Mouse (Mus musculus) gastrocnemius, postnatal 36 days (tissue): ENCODE data around the gene Elmod2. TPM values are rescaled to one million over a fixed set of nuclear protein-coding genes. Genes with fewer than 3 reads are reported as not detected.

Experiments used
- DNase-seq, 2 experiments: peaks; one replicate each; pipeline ENCODE4 v3.0.0; 2022
- intact Hi-C: fragments of 180-260 bp; cut with DNase I; formaldehyde crosslinking; loops from one replicate; pipeline ENCODE4 v1.15.1; 2025
- total RNA-seq, 2 experiments: library from RNA; stranded (reverse); gene quantifications; 2 replicates each; pipeline ENCODE4 v1.2.3; 2021

Gene Elmod2
- total RNA-seq, 2 experiments from 2014 or later = 6.2 to 6.4 TPM

DNA sequence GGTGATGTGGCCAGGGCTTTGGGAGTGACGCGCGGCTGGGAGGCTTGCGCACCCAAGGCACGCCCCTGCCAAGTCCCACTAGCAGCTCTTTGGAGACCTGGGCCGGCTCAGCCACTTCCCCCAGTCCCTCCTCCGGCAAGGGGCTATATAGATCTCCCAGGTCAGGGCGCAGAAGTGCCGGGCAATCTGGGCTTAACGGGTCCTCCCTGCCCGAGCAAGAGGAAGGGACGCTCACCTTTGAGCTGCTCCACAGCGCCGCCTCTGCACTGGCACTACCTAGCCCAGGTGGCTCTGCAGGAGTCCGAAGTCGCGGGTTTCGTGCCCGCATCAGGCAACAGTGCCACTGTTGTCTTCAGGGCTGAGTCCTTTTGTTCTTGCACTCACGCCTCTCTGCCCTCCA lies 42.1 kb downstream of the Elmod2 start, which contains the start of gene Ucp1:
Gene Ucp1 (plus strand): TSS at position 177 of the 400 bp plus-strand sequence.
- DNase-seq = no peak
- intact Hi-C loops = no loop called here

DNA sequence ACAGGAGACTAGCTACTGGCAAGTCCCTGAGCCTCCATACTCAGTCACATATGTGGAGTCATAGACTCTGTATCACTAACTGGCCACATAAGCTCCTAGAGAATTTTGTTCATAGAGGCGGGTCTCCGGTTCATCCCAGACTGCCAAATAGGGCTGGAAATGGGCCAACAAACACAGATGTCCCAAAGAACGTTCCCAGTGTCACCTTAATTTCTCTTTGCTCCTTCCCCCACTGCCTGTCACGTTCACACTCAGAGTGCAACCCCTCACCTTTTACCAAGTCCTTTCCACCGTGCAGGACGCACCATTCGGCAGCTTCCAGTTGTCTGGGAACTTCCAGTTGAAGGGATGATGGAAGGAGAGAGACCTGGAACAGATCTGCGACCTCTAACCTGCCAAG lies 46.9 kb downstream of the Elmod2 start:
- intact Hi-C loops = no loop called here
- no peak for DNase-seq

DNA sequence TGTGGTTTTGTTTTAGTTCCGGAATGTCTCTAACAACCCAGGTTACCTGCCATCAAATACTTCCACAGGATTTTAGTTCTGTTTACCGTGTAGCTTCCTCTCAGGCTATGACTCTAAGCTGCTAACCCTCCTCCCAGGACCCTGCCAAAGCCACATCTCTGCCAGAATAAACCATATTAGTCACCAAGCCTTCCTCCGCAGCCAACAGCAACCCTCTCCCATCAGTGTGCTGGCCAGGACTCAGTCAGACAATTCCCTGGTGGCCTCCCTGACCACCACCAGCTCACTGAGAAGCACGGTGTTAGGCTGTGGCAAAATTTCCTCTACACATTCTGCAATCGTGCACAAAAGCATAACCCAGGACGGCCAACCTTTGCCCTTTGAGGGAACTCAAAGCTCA lies 53.9 kb downstream of the Elmod2 start:
- intact Hi-C loops = no loop called here
- DNase-seq = no peak

DNA sequence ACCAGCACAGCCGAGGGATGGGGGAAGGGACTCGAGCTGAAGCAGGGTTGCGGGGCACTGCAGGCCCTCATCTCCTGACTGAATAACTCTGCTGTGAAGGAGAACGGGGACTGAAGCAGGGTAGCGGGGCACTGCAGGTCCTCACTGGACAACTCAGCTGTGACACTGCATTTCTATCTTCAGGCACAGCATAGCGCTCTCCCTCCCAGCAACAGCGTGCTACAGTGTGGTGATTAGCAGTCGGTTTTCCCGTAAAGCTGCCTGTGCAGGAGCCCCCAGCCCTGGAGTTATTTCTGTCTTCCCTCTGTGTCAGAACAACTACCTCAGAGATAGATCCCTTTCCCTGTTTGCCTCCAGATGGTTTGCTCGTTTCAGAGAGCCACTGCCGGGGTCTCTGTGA lies 57.8 kb downstream of the Elmod2 start:
- no peak for DNase-seq
- intact Hi-C loops = no loop called here

DNA sequence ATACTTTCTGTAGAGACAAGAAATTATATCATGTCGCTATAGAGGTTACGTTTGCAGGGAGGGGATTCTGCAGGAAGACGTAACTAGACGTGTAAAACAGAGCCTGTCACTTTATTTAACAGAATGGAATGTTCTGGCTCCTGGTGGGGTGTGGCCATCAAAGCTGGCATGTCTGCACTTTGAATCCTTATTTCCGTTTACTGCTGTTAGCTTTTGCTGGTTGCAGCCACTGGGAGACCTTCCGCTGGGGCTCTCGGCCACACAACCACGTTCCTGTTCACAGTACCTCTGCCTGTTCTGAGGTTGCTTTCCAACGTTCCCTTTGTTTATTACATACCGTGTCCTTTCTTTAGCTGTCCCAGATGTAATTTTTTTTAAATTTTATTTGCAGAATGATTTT lies 59.8 kb downstream of the Elmod2 start:
- DNase-seq = no peak
- intact Hi-C loops = no loop called here

DNA sequence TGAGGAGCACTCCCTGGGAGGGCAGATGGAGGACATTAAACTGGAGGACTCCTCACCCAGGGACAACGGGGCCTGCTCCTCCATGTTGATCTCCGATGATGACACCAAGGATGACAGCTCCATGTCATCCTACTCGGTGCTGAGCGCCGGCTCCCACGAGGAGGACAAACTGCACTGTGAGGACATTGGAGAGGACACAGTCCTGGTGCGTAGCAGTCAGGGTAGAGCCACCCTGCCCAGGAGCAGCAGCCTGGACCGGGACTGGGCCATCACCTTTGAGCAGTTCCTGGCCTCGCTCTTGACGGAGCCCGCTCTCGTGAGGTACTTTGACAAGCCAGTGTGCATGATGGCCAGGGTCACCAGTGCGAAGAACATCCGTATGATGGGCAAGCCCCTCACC lies 61.1 kb downstream of the Elmod2 start:
- DNase-seq = no peak
- intact Hi-C loops = no loop called here

Other genes with a start within 250 kb of the Elmod2 start
- under 1 TPM; 0.62 to 0.66 TPM for gene Tbc1d9, start 167.1 kb downstream of the Elmod2 start, total RNA-seq
- gene Gm10645, start 166.3 kb downstream of the Elmod2 start, total RNA-seq = not detected
- gene Ucp1, start 42.1 kb downstream of the Elmod2 start, total RNA-seq = not detected
- not detected for gene Mgat4d, start 16.0 kb upstream of the Elmod2 start, total RNA-seq
- gene Clgn, start 57.4 kb upstream of the Elmod2 start, total RNA-seq = not detected
- 10 to 100 TPM; 46.5 to 46.8 TPM for gene Scoc, start 125.9 kb upstream of the Elmod2 start, total RNA-seq
- not detected for gene Olfr370, start 203.3 kb upstream of the Elmod2 start, total RNA-seq
- gene Ndufb7, start 234.2 kb upstream of the Elmod2 start, total RNA-seq = 100 to 1,000 TPM; 328 to 346 TPM